Mouse (Mus musculus) MEL (cell line): ENCODE data around the gene Zfp536. TPM values are rescaled to one million over a fixed set of nuclear protein-coding genes. Genes with fewer than 3 reads are reported as not detected.

Experiments used
- DNase-seq: peaks from one replicate; pipeline ENCODE4 v3.0.0; 2011; ENCODE audit warnings: low read depth, low spot score
- H3K27ac ChIP-seq: 2 replicates; pipeline ENCODE4 v1.5.1; 2012; ENCODE audit warnings: low read depth, mild to moderate bottlenecking, control low read depth, low read length, moderate library complexity; ENCODE audit not compliant: control insufficient read depth
- H3K27me3 ChIP-seq, 2 experiments: fragments of 150-350 bp in 1 of 2; sonication (generic) in 1 of 2; 2 replicates each; pipeline ENCODE4 v1.6.1; 2012; ENCODE audit warnings: low read length in 2 of 2, mild to moderate bottlenecking in 2 of 2, improper control_type of control experiment in 1 of 2, moderate library complexity in 1 of 2; ENCODE audit not compliant: insufficient read depth in 2 of 2, control insufficient read depth in 1 of 2
- H3K36me3 ChIP-seq, 2 experiments: 2 replicates each; pipeline ENCODE4 v1.6.1; 2012 to 2014; ENCODE audit warnings: low read length in 2 of 2, improper control_type of control experiment in 1 of 2, inconsistent platforms in 1 of 2, mild to moderate bottlenecking in 1 of 2; ENCODE audit not compliant: insufficient read depth in 2 of 2, control insufficient read depth in 1 of 2
- H3K4me1 ChIP-seq, 2 experiments: fragments of 150-350 bp in 1 of 2; sonication (generic) in 1 of 2; 2 replicates each; pipeline ENCODE4 v1.6.1; 2012; ENCODE audit warnings: low read length in 2 of 2, improper control_type of control experiment in 1 of 2, mild to moderate bottlenecking in 1 of 2; ENCODE audit not compliant: insufficient read depth in 2 of 2, control insufficient read depth in 1 of 2
- H3K4me3 ChIP-seq, 2 experiments: fragments of 150-350 bp in 1 of 2; sonication (generic) in 1 of 2; 2 replicates each; pipeline ENCODE4 v1.5.1; 2012; ENCODE audit warnings: low read depth in 2 of 2, low read length in 2 of 2, mild to moderate bottlenecking in 2 of 2, moderate library complexity in 2 of 2, control low read depth in 1 of 2, improper control_type of control experiment in 1 of 2; ENCODE audit not compliant: control insufficient read depth in 1 of 2, insufficient read depth in 1 of 2
- H3K79me2 ChIP-seq: 2 replicates; pipeline ENCODE4 v1.6.1; 2012; ENCODE audit warnings: mild to moderate bottlenecking, low read length, moderate library complexity; ENCODE audit not compliant: control insufficient read depth, poor library complexity, insufficient read depth
- H3K9ac ChIP-seq: 2 replicates; pipeline ENCODE4 v1.6.1; 2012; ENCODE audit warnings: low read depth, mild to moderate bottlenecking, control low read depth, low read length, moderate library complexity; ENCODE audit not compliant: control insufficient read depth, poor library complexity, severe bottlenecking
- H3K9me3 ChIP-seq: fragments of 150-350 bp; sonication (generic); replicated peaks from 2 replicates; pipeline ENCODE4 v1.6.1; 2012; ENCODE audit warnings: mild to moderate bottlenecking, low read length, improper control_type of control experiment, moderate library complexity; ENCODE audit not compliant: insufficient read depth
- EP300 ChIP-seq, 2 experiments: IDR thresholded peaks; 2 replicates each; pipeline ENCODE4 v1.6.1; 2011; ENCODE audit warnings: improper control_type of control experiment in 2 of 2, low read length in 2 of 2, low read depth in 1 of 2, mild to moderate bottlenecking in 1 of 2
- MAX ChIP-seq: IDR thresholded peaks from 2 replicates; pipeline ENCODE4 v1.6.1; 2011; ENCODE audit warnings: low read length, improper control_type of control experiment
- MAZ ChIP-seq: IDR thresholded peaks from 2 replicates; pipeline ENCODE4 v1.6.1; 2012; ENCODE audit warnings: low read depth, mild to moderate bottlenecking, inconsistent platforms, low read length, improper control_type of control experiment
- MEF2A ChIP-seq: IDR thresholded peaks from 2 replicates; pipeline ENCODE4 v1.6.1; 2014; ENCODE audit warnings: low read depth, mild to moderate bottlenecking, inconsistent platforms, low read length, improper control_type of control experiment; ENCODE audit not compliant: poor library complexity, insufficient replicate concordance, severe bottlenecking; ENCODE audit errors: extremely low read depth
- MXI1 ChIP-seq: IDR thresholded peaks from 2 replicates; pipeline ENCODE4 v1.6.1; 2011; ENCODE audit warnings: mild to moderate bottlenecking, low read depth, low read length, improper control_type of control experiment
- MYC ChIP-seq: IDR thresholded peaks from 2 replicates; pipeline ENCODE4 v1.6.1; 2011; ENCODE audit warnings: low read depth, mild to moderate bottlenecking, low read length, improper control_type of control experiment, moderate library complexity
- NRF1 ChIP-seq: IDR thresholded peaks from 2 replicates; pipeline ENCODE4 v1.6.1; 2014; ENCODE audit warnings: low read depth, mild to moderate bottlenecking, inconsistent platforms, low read length, improper control_type of control experiment, moderate library complexity; ENCODE audit not compliant: poor library complexity, insufficient read depth, severe bottlenecking
- POLR2A ChIP-seq, 2 experiments: IDR thresholded peaks; 2 replicates each; pipeline ENCODE4 v1.6.1; 2011 to 2012; ENCODE audit warnings: low read length in 2 of 2, mild to moderate bottlenecking in 2 of 2, control low read depth in 1 of 2, improper control_type of control experiment in 1 of 2, low read depth in 1 of 2, moderate library complexity in 1 of 2; ENCODE audit not compliant: control insufficient read depth in 1 of 2, insufficient read depth in 1 of 2, poor library complexity in 1 of 2
- POLR2AphosphoS5 ChIP-seq: IDR thresholded peaks from 2 replicates; pipeline ENCODE4 v1.6.1; 2012; ENCODE audit warnings: low read depth, borderline replicate concordance, mild to moderate bottlenecking, inconsistent platforms, low read length, moderate library complexity, mixed read lengths
- TAL1 ChIP-seq: IDR thresholded peaks from 2 replicates; pipeline ENCODE4 v1.6.1; 2012; ENCODE audit warnings: mild to moderate bottlenecking, inconsistent platforms, low read length, moderate library complexity, mixed read lengths
- UBTF ChIP-seq: IDR thresholded peaks from 2 replicates; pipeline ENCODE4 v1.6.1; 2012; ENCODE audit warnings: low read depth, mild to moderate bottlenecking, inconsistent platforms, low read length, improper control_type of control experiment, moderate library complexity, borderline replicate concordance; ENCODE audit not compliant: insufficient read depth
- ZC3H11A ChIP-seq: IDR thresholded peaks from 2 replicates; pipeline ENCODE4 v1.6.1; 2012; ENCODE audit warnings: low read depth, mild to moderate bottlenecking, inconsistent platforms, low read length, improper control_type of control experiment
- ZNF384 ChIP-seq: IDR thresholded peaks from 2 replicates; pipeline ENCODE4 v1.6.1; 2012; ENCODE audit warnings: low read depth, mild to moderate bottlenecking, inconsistent platforms, low read length, improper control_type of control experiment
- polyA plus RNA-seq, 2 experiments: library from polyadenylated mRNA; stranded (reverse) in 1 of 2; unstranded in 1 of 2; fragments of >175 nt in 1 of 2; fragments of >200 nt in 1 of 2; gene quantifications; 2 replicates each; pipeline versions ENCODE4 v1.2.1 to v1.2.4; 2012; ENCODE audit warnings: low replicate concordance in 2 of 2, low read depth in 1 of 2; ENCODE audit not compliant: insufficient read length in 2 of 2, insufficient read depth in 1 of 2, missing spikeins in 1 of 2
- total RNA-seq: library from RNA; depleted of rRNA; stranded (reverse); fragments of 300-350 nt; gene quantifications from 2 replicates; pipeline ENCODE4 v1.2.3, GENCODE M21; 2012

The Zfp536 gene
- total and polyA plus RNA-seq, 3 experiments: not detected

- H3K27me3 ChIP-seq: no peaks in the 10 kb centered on the region
- TF ChIP-seq MYC (no peak), POLR2AphosphoS5 (no peak), MEF2A (no peak), EP300 (IDR thresholded peaks at IDR 0.05; ENCODE audit: low read depth in 1 of 2, low read length in 2 of 2) (no peak), UBTF (no peak), NRF1 (no peak)
- no peak overlapping the region for H3K4me3 ChIP-seq
- no peak for DNase-seq
- H3K36me3 ChIP-seq: no peaks in the 10 kb centered on the region
- H3K79me2 ChIP-seq: no peaks in the 10 kb centered on the region
- no peak overlapping the region for H3K27ac ChIP-seq
- no peaks in the 10 kb centered on the region for H3K9me3 ChIP-seq
- H3K9ac ChIP-seq: no peak overlapping the region
- no peaks in the 10 kb centered on the region for H3K4me1 ChIP-seq
Measured at GRCm38 (mm10) chr7:37814844-37815406, 41.5 kb upstream of the Zfp536 start.

GRCm38 (mm10) chr7:37813676-37814075, 40.2 kb upstream of the Zfp536 start:
- H3K4me3 ChIP-seq: no peak overlapping the region
- TF ChIP-seq ZNF384: no peak
- TF ChIP-seq POLR2A (IDR thresholded peaks at IDR 0.05; ENCODE audit: control insufficient read depth in 1 of 2, insufficient read depth in 1 of 2, low read depth in 1 of 2, low read length in 2 of 2, poor library complexity in 1 of 2): no peak
- TF ChIP-seq UBTF: no peak

GRCm38 (mm10) chr7:37809908-37810307, 36.5 kb upstream of the Zfp536 start:
- no peaks in the 10 kb centered on the region for H3K36me3 ChIP-seq
- no peak for TF ChIP-seq TAL1
- TF ChIP-seq MXI1: no peak
- no peak for TF ChIP-seq MEF2A
- TF ChIP-seq MAZ: no peak
- no peak for TF ChIP-seq ZC3H11A
- no peak for TF ChIP-seq MAX
- H3K27ac ChIP-seq: no peak overlapping the region
- H3K4me1 ChIP-seq: no peaks in the 10 kb centered on the region
- H3K4me3 ChIP-seq: no peak overlapping the region
- no peak overlapping the region for H3K9ac ChIP-seq
- no peaks in the 10 kb centered on the region for H3K27me3 ChIP-seq
- no peaks in the 10 kb centered on the region for H3K79me2 ChIP-seq
- no peak for DNase-seq
- H3K9me3 ChIP-seq: no peaks in the 10 kb centered on the region

More at GRCm38 (mm10) chr7:37813676-37814075, 40.2 kb upstream of the Zfp536 start:
- Histone ChIP-seq H3K4me1 (no peaks in the 10 kb centered on the region), H3K27ac (no peak overlapping the region), H3K9ac (no peak overlapping the region), H3K9me3 (no peaks in the 10 kb centered on the region), H3K27me3 (no peaks in the 10 kb centered on the region), H3K36me3 (no peaks in the 10 kb centered on the region), H3K79me2 (no peaks in the 10 kb centered on the region)
- no peak for DNase-seq
